Mouse (Mus musculus) CD4-positive, CD25-positive, alpha-beta regulatory T cell, adult 9 weeks (primary cell): ENCODE data around the gene Diablo. TPM values are rescaled to one million over a fixed set of nuclear protein-coding genes. Genes with fewer than 3 reads are reported as not detected.

Experiments used
- polyA plus RNA-seq: library from polyadenylated mRNA; unstranded; fragments of 100-300 nt; shearing (Covaris generic); gene quantifications from one replicate; pipeline ENCODE4 v1.2.1, GENCODE M21; 2017

Diablo gene
- polyA plus RNA-seq = 136 TPM

GRCm38 (mm10) chr5:123523692-123524392, at the start of gene Diablo:
Gene Diablo (minus strand): TSS chr5:123524176.

GRCm38 (mm10) chr5:123572357-123573186, 48.6 kb upstream of the Diablo start, which contains the start of gene Vps33a:
Gene Vps33a (minus strand): TSS chr5:123573038.

GRCm38 (mm10) chr5:123525281-123525680, 1.3 kb upstream of the Diablo start, which contains the start of gene Gm49027:
Gene Gm49027 (minus strand): TSS chr5:123525488.

GRCm38 (mm10) chr5:123510160-123510559, 13.8 kb downstream of the Diablo start, which contains the start of gene B3gnt4:
Gene B3gnt4 (plus strand): TSS chr5:123510460.

GRCm38 (mm10) chr5:123489112-123489785, 34.7 kb downstream of the Diablo start, which contains the start of the genes Lrrc43 and Il31:
Gene Lrrc43 (plus strand): TSS chr5:123489305.
Gene Il31 (minus strand): TSS chr5:123489489.

Other genes with a start within 250 kb of the Diablo start
- gene Bcl7a, start 180.3 kb downstream of the Diablo start, polyA plus RNA-seq = 9.4 TPM
- gene Mlxip, start 129.4 kb downstream of the Diablo start, polyA plus RNA-seq = 16.2 TPM
- not detected for gene Lrrc43, start 34.9 kb downstream of the Diablo start, polyA plus RNA-seq
- not detected for gene Il31, start 34.7 kb downstream of the Diablo start, polyA plus RNA-seq
- 1.3 TPM for gene B3gnt4, start 13.7 kb downstream of the Diablo start, polyA plus RNA-seq
- not detected for gene Gm49027, start 1.3 kb upstream of the Diablo start, polyA plus RNA-seq
- gene Vps33a, start 48.9 kb upstream of the Diablo start, polyA plus RNA-seq = 60.0 TPM
- gene Clip1, start 160.4 kb upstream of the Diablo start, polyA plus RNA-seq = 102 TPM
- 98.7 TPM for gene Zcchc8, start 196.9 kb upstream of the Diablo start, polyA plus RNA-seq
- gene Rsrc2, start 225.2 kb upstream of the Diablo start, polyA plus RNA-seq = 207 TPM
- 2.9 TPM for gene Kntc1, start 225.5 kb upstream of the Diablo start, polyA plus RNA-seq